Mouse (Mus musculus) stomach, postnatal 0 days (tissue): ENCODE measurements at regions not wholly inside any gene's neighbourhood (a gene's known extent, or its start where the extent isn't known, plus 50 kb on each side); places are given as distances from the start of the nearest gene placed in this dataset.

Experiments used
- CTCF ChIP-seq: IDR thresholded peaks from 2 replicates; pipeline ENCODE4 v1.5.1; 2016; ENCODE audit warnings: antibody characterized with exemption, low read depth, mild to moderate bottlenecking, moderate library complexity
- EP300 ChIP-seq: optimal IDR thresholded peaks from 2 replicates; pipeline ENCODE3; 2016; ENCODE audit warnings: antibody characterized with exemption

GRCm38 (mm10) chr1:32858040-32858439, 310.9 kb upstream of the Gm5415 start:
- TF ChIP-seq EP300 (no peak), CTCF (no peak)
